Mouse (Mus musculus) CH12.LX (cell line): ENCODE data around the gene Ptbp3. TPM values are rescaled to one million over a fixed set of nuclear protein-coding genes. Genes with fewer than 3 reads are reported as not detected.

Experiments used
- DNase-seq: peaks from one replicate; pipeline ENCODE4 v3.0.0-alpha.2; 2013; ENCODE audit errors: extremely low read depth
- H3K27ac ChIP-seq: 2 replicates; pipeline ENCODE4 v1.5.1; 2012; ENCODE audit warnings: low read depth, mild to moderate bottlenecking, control low read depth, moderate library complexity; ENCODE audit not compliant: insufficient read depth
- H3K27me3 ChIP-seq: replicated peaks from 2 replicates; pipeline ENCODE3; 2012; ENCODE audit warnings: inconsistent platforms
- H3K36me3 ChIP-seq, 2 experiments: replicated peaks in 1 of 2; 2 replicates each; pipeline versions ENCODE3 to v1.6.1; 2012; ENCODE audit warnings: inconsistent platforms in 1 of 2, low read length in 1 of 2, mild to moderate bottlenecking in 1 of 2, mixed read lengths in 1 of 2, moderate library complexity in 1 of 2; ENCODE audit not compliant: control insufficient read depth in 1 of 2, insufficient read depth in 1 of 2
- H3K4me1 ChIP-seq, 2 experiments: 2 replicates each; pipeline ENCODE4 v1.6.1; 2012; ENCODE audit warnings: inconsistent platforms in 1 of 2, moderate library complexity in 1 of 2; ENCODE audit not compliant: insufficient read depth in 2 of 2, control insufficient read depth in 1 of 2
- H3K4me2 ChIP-seq: 2 replicates; pipeline ENCODE4 v1.6.1; 2012; ENCODE audit warnings: low read depth, mild to moderate bottlenecking, control low read depth; ENCODE audit not compliant: poor library complexity, insufficient read depth, severe bottlenecking
- H3K4me3 ChIP-seq, 3 experiments: fragments of 150-350 bp in 1 of 3; sonication (generic) in 1 of 3; replicated peaks in 1 of 3; 2 replicates each; pipeline versions ENCODE3 to v1.5.1; 2011 to 2012; ENCODE audit warnings: low read depth in 2 of 3, low read length in 2 of 3, mild to moderate bottlenecking in 2 of 3, moderate library complexity in 2 of 3, control low read depth in 1 of 3, improper control_type of control experiment in 1 of 3, inconsistent platforms in 1 of 3, mixed read lengths in 1 of 3; ENCODE audit not compliant: poor library complexity in 1 of 3
- H3K79me2 ChIP-seq: replicated peaks from 2 replicates; pipeline ENCODE4 v1.6.1; 2012; ENCODE audit warnings: mild to moderate bottlenecking, moderate library complexity; ENCODE audit not compliant: control insufficient read depth, poor library complexity, insufficient read depth, severe bottlenecking; ENCODE audit errors: extremely low read depth
- H3K9ac ChIP-seq: 2 replicates; pipeline ENCODE4 v1.6.1; 2012; ENCODE audit warnings: low read depth, mild to moderate bottlenecking, control low read depth, moderate library complexity; ENCODE audit not compliant: insufficient read depth
- H3K9me3 ChIP-seq: replicated peaks from 2 replicates; pipeline ENCODE3; 2012; ENCODE audit warnings: low read length, inconsistent platforms, mixed read lengths
- CHD1 ChIP-seq: IDR thresholded peaks from 2 replicates; pipeline ENCODE4 v1.6.1; 2012; ENCODE audit warnings: low read depth, low read length, improper control_type of control experiment, inconsistent platforms
- CHD2 ChIP-seq: IDR thresholded peaks from 2 replicates; pipeline ENCODE4 v1.6.1; 2011; ENCODE audit warnings: low read length, improper control_type of control experiment
- CTCF ChIP-seq, 2 experiments: IDR thresholded peaks in 1 of 2; conservative IDR thresholded peaks in 1 of 2; 2 replicates each; pipeline ENCODE4 v1.5.1; 2011 to 2012; ENCODE audit warnings: low read depth in 2 of 2, low read length in 2 of 2, improper control_type of control experiment in 1 of 2, inconsistent platforms in 1 of 2, mild to moderate bottlenecking in 1 of 2, moderate library complexity in 1 of 2
- E2F4 ChIP-seq: IDR thresholded peaks from 2 replicates; pipeline ENCODE4 v1.6.1; 2011; ENCODE audit warnings: low read depth, low read length, improper control_type of control experiment; ENCODE audit not compliant: insufficient replicate concordance
- ELF1 ChIP-seq: IDR thresholded peaks from 2 replicates; pipeline ENCODE4 v1.6.1; 2014; ENCODE audit warnings: low read depth, mild to moderate bottlenecking, inconsistent platforms, low read length, improper control_type of control experiment
- ETS1 ChIP-seq: conservative IDR thresholded peaks from 2 replicates; pipeline ENCODE4 v1.6.1; 2012; ENCODE audit warnings: low read depth, mild to moderate bottlenecking, inconsistent platforms, low read length, improper control_type of control experiment, moderate library complexity
- GABPA ChIP-seq: IDR thresholded peaks from 2 replicates; pipeline ENCODE4 v1.6.1; 2012; ENCODE audit warnings: low read depth, low read length, improper control_type of control experiment, inconsistent platforms; ENCODE audit not compliant: insufficient replicate concordance
- HCFC1 ChIP-seq: IDR thresholded peaks from 2 replicates; pipeline ENCODE4 v1.6.1; 2012; ENCODE audit warnings: low read depth, mild to moderate bottlenecking, inconsistent platforms, low read length, improper control_type of control experiment
- KAT2A ChIP-seq: IDR thresholded peaks from 2 replicates; pipeline ENCODE4 v1.6.1; 2012; ENCODE audit warnings: low read length, improper control_type of control experiment, inconsistent platforms; ENCODE audit not compliant: insufficient replicate concordance
- MEF2A ChIP-seq: IDR thresholded peaks from 2 replicates; pipeline ENCODE4 v1.6.1; 2014; ENCODE audit warnings: low read depth, mild to moderate bottlenecking, inconsistent platforms, low read length, improper control_type of control experiment, borderline replicate concordance
- MXI1 ChIP-seq: IDR thresholded peaks from 2 replicates; pipeline ENCODE4 v1.6.1; 2011; ENCODE audit warnings: mild to moderate bottlenecking, low read depth, low read length, improper control_type of control experiment
- NELFE ChIP-seq: IDR thresholded peaks from 2 replicates; pipeline ENCODE4 v1.6.1; 2011; ENCODE audit warnings: low read depth, low read length, improper control_type of control experiment
- POLR2A ChIP-seq: IDR thresholded peaks from 2 replicates; pipeline ENCODE4 v1.6.1; 2011; ENCODE audit warnings: low read depth, mild to moderate bottlenecking, improper control_type of control experiment, low read length
- POLR2AphosphoS2 ChIP-seq: IDR thresholded peaks from 2 replicates; pipeline ENCODE4 v1.6.1; 2011; ENCODE audit warnings: low read depth, low read length, improper control_type of control experiment
- RAD21 ChIP-seq: IDR thresholded peaks from 2 replicates; pipeline ENCODE4 v1.6.1; 2011; ENCODE audit warnings: low read depth, mild to moderate bottlenecking, low read length, improper control_type of control experiment, moderate library complexity
- USF2 ChIP-seq: conservative IDR thresholded peaks from 2 replicates; pipeline ENCODE4 v1.6.1; 2011; ENCODE audit warnings: low read depth, low read length, improper control_type of control experiment
- ZKSCAN1 ChIP-seq: IDR thresholded peaks from 2 replicates; pipeline ENCODE4 v1.6.1; 2012; ENCODE audit warnings: low read depth, inconsistent platforms, low read length, improper control_type of control experiment, borderline replicate concordance
- ZMIZ1 ChIP-seq: IDR thresholded peaks from 2 replicates; pipeline ENCODE4 v1.6.1; 2012; ENCODE audit warnings: low read depth, mild to moderate bottlenecking, inconsistent platforms, low read length, improper control_type of control experiment
- ZNF384 ChIP-seq: IDR thresholded peaks from 2 replicates; pipeline ENCODE4 v1.6.1; 2012; ENCODE audit warnings: low read depth, low read length, improper control_type of control experiment, inconsistent platforms
- dilution Hi-C: fragments of 300-500 bp; cut with MboI; formaldehyde crosslinking; loops from 2 replicates; pipeline ENCODE4 v1.14.3; 2020; ENCODE audit warnings: low sequenced_read_pairs; ENCODE audit not compliant: extremely low pct_unique_long_range_greater_than_20kb, extremely low pct_ligation_motif_present
- in situ Hi-C: fragments of 300-500 bp; cut with MboI; formaldehyde crosslinking; loops from 3 replicates; pipeline ENCODE4 v1.14.3; 2019; ENCODE audit warnings: low sequenced_read_pairs, low pct_ligation_motif_present, low pct_unique_long_range_greater_than_20kb, mixed read lengths
- polyA plus RNA-seq: library from polyadenylated mRNA; unstranded; fragments of >175 nt; gene quantifications from 2 replicates; pipeline ENCODE4 v1.2.1, GENCODE M21; 2012; ENCODE audit warnings: low read depth; ENCODE audit not compliant: insufficient read length
- total RNA-seq, 2 experiments: library from RNA; depleted of rRNA; stranded (reverse); fragments of 300-350 nt in 1 of 2; fragments of >200 nt in 1 of 2; gene quantifications; 2 replicates each; pipeline ENCODE4 v1.2.3; 2012 to 2014

The Ptbp3 gene
- total and polyA plus RNA-seq, 3 experiments, result 45.2 to 81.4 (median 48.1) TPM

DNA sequence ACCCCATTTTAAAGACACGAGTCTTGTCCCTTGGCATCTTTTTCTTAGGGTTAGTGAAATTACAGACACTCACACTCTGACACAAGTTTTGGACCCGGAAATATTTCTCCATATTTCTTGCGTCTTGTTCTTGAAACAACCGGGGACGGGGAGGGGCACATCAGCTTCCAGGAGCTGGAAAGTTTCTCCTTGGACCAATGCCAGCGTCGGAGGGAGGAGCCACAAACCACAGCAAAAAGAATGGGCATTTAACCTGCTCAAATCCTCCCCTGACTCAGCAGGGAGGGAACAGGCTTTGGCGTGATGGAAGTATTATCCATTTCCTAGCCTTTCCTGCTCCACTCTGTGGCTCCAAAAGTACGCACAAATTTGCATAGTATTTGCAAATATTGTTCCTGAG, 91.2 kb downstream of the Ptbp3 start:
- Histone ChIP-seq H3K4me2 (no peak overlapping the region), H3K9me3 (no peaks in the 10 kb centered on the region), H3K79me2 (no peaks in the 10 kb centered on the region)
- TF ChIP-seq USF2, result no peak
- no peak for TF ChIP-seq CTCF (conservative IDR thresholded peaks at IDR 0.05 in 1 of 2, IDR thresholded peaks at IDR 0.05 in 1 of 2; ENCODE audit: low read depth in 2 of 2, low read length in 2 of 2)
- TF ChIP-seq MEF2A, result no peak
- TF ChIP-seq RAD21, result no peak
- TF ChIP-seq ZMIZ1, result no peak
- no peak for TF ChIP-seq E2F4
- TF ChIP-seq POLR2AphosphoS2, result no peak
- no peak for TF ChIP-seq HCFC1
- no peak for TF ChIP-seq ELF1
- TF ChIP-seq, all 38 proteins: peak for 0
- no peaks in the 10 kb centered on the region for H3K27me3 ChIP-seq
- no peak overlapping the region for H3K9ac ChIP-seq
- in situ Hi-C loops, result no loop called here
- no peaks in the 10 kb centered on the region for H3K36me3 ChIP-seq
- H3K4me1 ChIP-seq, result peaks cover 4 to 12% of the 10 kb centered on the region in 2 experiments; a peak in 2 of 4 replicates
- dilution Hi-C loops, result no loop called here
- no peak overlapping the region for H3K4me3 ChIP-seq
- no peak for DNase-seq
- H3K27ac ChIP-seq, result no peak overlapping the region

DNA sequence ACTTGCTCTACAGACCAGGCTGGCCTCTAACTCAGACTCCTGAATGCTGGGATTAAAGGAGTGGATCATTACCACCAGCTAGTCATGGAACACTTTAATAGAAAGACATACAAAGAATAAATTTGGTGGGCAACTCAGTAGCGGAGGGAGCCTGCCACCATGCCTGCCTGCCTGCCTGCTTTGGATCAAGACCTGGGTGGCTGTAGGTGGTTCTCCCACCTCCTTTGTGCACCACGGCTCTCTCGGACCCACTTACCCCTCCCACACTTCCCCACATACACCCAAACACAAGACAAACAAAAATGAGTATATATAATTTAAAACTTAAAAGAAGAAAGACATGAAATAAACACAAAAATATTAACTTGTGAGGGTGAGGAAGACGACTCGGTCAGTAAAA, 92.1 kb downstream of the Ptbp3 start:
- Histone ChIP-seq H3K36me3 (no peaks in the 10 kb centered on the region), H3K27ac (no peak overlapping the region), H3K4me3 (no peak overlapping the region), H3K79me2 (no peaks in the 10 kb centered on the region), H3K9me3 (no peaks in the 10 kb centered on the region), H3K4me2 (no peak overlapping the region), H3K27me3 (no peaks in the 10 kb centered on the region), H3K4me1 (peaks cover 6 to 20% of the 10 kb centered on the region in 2 experiments; a peak in 3 of 4 replicates), H3K9ac (no peak overlapping the region)
- dilution Hi-C loops (no loop called here), in situ Hi-C loops (no loop called here)
- no peak for DNase-seq
- no peak for TF ChIP-seq ZKSCAN1
- TF ChIP-seq POLR2A, result no peak
- no peak for TF ChIP-seq CHD2
- no peak for TF ChIP-seq NELFE
- TF ChIP-seq MXI1, result no peak
- TF ChIP-seq ETS1, result no peak
- no peak for TF ChIP-seq ZNF384
- TF ChIP-seq GABPA, result no peak
- TF ChIP-seq CHD1, result no peak
- TF ChIP-seq E2F4, result no peak
- no peak for TF ChIP-seq CTCF (conservative IDR thresholded peaks at IDR 0.05 in 1 of 2, IDR thresholded peaks at IDR 0.05 in 1 of 2; ENCODE audit: low read depth in 2 of 2, low read length in 2 of 2)
- no peak for TF ChIP-seq KAT2A
